Mouse (Mus musculus) splenic B cell, adult 2 months (primary cell): ENCODE results near the gene Prkg1.
A peak's percentile ranks its signal among the peaks of the same experiment; 100 is the strongest.

ENCODE experiments used
- DNase-seq: peaks from one replicate; pipeline ENCODE4 v3.0.0-alpha.2; 2011; ENCODE audit warnings: low read depth, low spot score
- H3K27me3 ChIP-seq: 2 replicates; pipeline ENCODE4 v1.6.1; 2012; ENCODE audit warnings: mild to moderate bottlenecking, low read length, moderate library complexity, mixed read lengths; ENCODE audit not compliant: control insufficient read depth, poor library complexity, insufficient read depth, severe bottlenecking
- H3K36me3 ChIP-seq: 2 replicates; pipeline ENCODE4 v1.6.1; 2012; ENCODE audit warnings: mild to moderate bottlenecking, low read length, moderate library complexity, mixed read lengths; ENCODE audit not compliant: control insufficient read depth, poor library complexity, insufficient read depth, severe bottlenecking

The Prkg1 gene

DNA sequence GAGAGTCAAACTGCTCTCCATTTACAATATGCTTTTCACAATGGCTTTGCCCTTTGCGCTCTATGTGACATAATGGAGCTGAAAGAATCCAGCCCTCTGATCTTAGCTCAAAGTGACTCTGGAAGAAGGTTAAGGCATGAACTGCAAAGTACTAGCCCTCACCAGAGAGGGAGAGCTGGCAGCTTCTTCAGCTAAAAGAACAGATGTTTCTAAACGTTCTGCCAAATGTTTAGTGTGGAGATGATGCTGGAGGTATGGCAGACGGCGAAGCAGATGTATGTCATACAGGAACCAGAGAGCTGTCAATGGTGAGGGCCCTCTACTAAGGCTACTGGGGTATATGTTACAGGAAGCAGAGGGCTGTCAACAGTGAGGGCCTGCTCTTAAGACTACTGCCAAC, 148.0 kb downstream of the Prkg1 start:
- no peaks in the 10 kb centered on the region for H3K36me3 ChIP-seq
- DNase-seq: no peak
- H3K27me3 ChIP-seq: no peaks in the 10 kb centered on the region

DNA sequence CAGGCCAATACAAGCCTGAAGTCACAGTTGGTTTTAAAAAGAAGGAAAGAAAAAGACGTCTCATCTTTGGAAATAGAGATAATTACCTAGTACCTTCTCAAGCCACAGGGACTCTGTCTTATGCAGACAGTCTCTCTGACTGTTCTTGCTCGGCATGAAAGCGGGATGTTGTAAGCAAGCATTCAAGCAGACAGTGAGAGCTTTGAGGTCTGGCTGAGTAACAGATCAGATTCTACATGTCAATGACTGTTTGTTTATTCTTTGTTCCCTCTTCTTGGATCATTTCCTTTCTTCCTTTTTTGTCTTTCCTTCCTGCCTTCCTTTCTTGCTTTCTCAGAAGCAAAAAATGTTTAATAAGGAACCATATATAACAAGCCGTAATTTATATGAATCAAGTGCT, 148.7 kb downstream of the Prkg1 start:
- no peaks in the 10 kb centered on the region for H3K27me3 ChIP-seq
- DNase-seq: no peak
- H3K36me3 ChIP-seq: no peaks in the 10 kb centered on the region

DNA sequence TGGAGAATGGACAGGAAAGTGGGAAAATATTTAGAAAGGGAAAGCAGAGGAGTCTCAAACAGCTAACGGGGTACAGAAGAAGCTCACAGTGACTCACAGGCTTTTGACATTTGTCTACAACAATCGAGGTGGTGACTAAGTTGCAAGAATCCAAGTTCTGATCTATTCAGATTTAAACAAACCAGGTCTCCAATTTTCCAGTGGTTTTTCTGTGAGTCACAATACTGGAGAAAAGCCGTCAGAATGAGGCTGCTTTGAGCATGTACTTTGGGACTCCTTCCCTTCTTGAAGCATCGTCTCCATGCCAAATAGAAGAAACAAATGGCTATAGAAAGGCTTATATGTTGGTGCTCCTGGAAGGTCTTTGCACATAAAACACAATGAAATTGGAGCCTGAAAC, 151.7 kb downstream of the Prkg1 start:
- Histone ChIP-seq H3K27me3 (no peaks in the 10 kb centered on the region), H3K36me3 (no peaks in the 10 kb centered on the region)
- DNase-seq: no peak

DNA sequence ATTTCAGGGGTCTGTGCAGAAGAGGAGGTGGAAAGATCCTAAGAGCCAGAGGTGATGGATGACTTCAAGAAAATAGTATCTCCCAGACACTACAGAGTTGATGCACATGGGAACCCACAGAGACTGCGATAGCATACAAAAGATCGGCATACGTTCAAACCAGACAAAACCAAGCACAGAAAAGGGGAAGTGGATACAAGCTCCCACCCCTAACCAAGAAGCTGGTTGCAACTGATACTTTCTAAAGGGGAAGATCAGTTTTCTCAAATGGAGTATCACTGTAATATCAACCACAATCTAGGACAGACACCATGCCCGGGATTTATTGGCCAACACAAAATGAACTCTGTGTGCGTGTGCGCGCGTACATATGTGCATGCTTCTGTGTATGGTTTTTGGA, 162.3 kb downstream of the Prkg1 start:
- DNase-seq: peak; percentile 38
- no peaks in the 10 kb centered on the region for H3K27me3 ChIP-seq
- H3K36me3 ChIP-seq: no peaks in the 10 kb centered on the region

DNA sequence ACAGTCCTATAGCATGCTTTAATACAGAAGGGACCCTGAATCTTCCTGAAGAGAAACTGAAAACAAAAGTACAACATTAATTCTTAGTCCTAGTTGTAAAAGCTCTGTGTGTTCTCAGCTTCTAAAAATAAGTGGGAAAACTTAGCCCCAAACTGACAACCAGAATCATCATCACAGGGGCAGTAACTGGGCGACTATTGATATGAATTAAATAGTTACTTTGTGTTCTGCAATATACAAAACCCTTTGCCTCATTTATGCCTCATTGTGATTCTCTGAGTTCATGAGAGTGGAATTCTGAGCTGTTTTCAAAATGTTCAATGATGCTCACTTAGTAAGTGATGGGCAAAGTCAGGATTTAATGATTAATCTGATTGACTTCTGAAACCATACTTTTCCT, 170.8 kb downstream of the Prkg1 start:
- H3K27me3 ChIP-seq: no peaks in the 10 kb centered on the region
- DNase-seq: no peak
- H3K36me3 ChIP-seq: no peaks in the 10 kb centered on the region

DNA sequence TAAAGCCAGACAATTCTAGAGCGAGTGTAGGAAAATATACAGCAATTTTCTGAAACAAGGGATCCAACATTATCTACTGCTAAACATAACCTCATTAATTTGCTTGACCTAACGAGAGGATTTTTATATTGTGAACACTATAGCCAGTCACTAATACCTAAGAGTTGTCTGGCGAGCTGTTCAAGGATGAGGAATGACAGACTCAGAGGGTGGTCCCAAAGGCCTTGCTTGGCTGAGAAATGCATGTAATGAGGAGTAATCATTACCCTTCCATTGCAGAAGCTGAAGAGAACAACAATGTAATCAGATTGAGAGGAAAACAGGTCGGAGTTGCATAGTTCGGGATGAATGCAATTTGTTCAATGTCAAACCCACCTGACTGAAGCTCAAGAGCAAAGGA, 174.1 kb downstream of the Prkg1 start:
- Histone ChIP-seq H3K27me3 (no peaks in the 10 kb centered on the region), H3K36me3 (no peaks in the 10 kb centered on the region)
- DNase-seq: no peak

DNA sequence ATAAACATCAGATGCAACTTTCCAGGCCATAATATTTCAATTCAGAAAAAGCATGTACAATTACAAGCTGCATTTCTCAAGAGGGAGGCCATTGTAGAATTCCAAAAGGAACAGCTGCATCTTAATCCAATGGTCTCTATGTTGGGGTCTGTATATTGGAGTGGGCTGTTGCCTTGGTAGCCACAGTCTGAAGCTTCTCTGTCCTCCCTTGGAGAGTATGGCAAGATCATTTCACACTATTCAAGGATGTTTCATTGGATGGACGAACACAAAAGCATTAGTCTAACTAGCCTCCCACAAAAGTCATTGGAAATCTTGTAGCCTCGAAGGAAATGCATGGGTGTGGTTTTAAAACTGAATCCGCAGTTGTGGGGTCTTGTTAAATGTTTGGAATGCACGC, 187.7 kb downstream of the Prkg1 start:
- no peaks in the 10 kb centered on the region for H3K27me3 ChIP-seq
- no peak for DNase-seq
- H3K36me3 ChIP-seq: no peaks in the 10 kb centered on the region

DNA sequence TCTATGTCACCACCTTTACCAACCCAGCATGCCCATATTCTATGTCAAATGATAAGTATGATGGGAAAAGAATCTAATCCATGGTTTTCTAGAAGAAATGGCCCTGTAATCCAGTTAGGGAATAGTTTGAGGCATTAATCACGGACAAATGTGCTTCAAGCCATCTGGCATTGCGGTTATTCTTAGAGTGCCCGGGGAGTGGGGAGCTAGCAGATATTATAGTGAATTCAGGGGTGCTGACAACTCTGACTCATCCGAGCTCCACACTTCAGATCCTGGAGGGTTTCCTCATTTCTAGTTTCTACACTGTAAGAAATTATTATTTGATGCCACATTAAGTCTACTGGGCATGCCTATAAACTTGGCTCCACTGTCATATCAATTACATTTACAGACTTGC, 200.5 kb downstream of the Prkg1 start:
- no peak for DNase-seq
- no peaks in the 10 kb centered on the region for H3K36me3 ChIP-seq
- no peaks in the 10 kb centered on the region for H3K27me3 ChIP-seq

DNA sequence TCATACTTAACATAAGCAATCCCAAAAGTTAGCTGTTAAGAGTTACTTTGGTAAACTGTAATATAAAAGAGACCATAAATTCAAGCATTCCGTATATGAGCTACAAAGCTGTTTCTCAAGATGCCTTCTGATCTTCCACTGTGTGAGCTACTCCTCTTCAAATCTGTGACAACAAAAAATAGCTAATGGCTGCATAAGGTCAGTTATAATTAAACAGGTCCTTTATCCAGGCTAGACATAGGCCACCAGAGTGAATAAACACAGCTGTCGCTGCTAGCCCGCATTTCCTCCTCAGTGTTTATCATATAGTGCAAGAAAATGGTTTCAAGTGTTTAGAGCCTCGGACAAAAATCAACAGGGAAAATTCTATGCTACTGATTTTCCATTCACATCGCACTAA, 218.8 kb downstream of the Prkg1 start:
- no peak for DNase-seq
- H3K36me3 ChIP-seq: no peaks in the 10 kb centered on the region
- H3K27me3 ChIP-seq: no peaks in the 10 kb centered on the region

DNA sequence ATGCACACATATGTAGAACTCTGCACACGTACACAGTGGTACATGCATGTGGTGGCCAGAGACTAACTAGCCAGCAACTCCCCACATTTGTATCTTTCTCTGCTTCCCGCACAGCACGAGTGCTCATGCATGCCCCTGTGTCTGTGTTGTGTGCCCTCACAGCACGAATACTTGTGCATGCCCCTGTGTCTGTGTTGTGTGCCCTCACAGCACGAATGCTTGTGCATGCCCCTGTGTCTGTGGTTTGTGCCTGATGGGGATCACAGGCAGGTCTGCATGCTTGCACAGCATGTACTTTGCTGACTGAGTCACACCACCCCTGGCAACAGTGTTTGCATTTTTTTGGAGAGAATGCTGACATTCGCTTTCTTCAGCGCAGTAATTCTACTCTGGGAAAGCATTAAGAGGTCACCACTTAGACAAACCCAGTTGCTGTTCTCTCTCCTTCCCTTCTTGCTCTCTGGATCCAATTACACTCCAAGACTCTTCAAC, 233.5 kb downstream of the Prkg1 start:
- Histone ChIP-seq H3K27me3 (no peaks in the 10 kb centered on the region), H3K36me3 (no peaks in the 10 kb centered on the region)
- DNase-seq: no peak

DNA sequence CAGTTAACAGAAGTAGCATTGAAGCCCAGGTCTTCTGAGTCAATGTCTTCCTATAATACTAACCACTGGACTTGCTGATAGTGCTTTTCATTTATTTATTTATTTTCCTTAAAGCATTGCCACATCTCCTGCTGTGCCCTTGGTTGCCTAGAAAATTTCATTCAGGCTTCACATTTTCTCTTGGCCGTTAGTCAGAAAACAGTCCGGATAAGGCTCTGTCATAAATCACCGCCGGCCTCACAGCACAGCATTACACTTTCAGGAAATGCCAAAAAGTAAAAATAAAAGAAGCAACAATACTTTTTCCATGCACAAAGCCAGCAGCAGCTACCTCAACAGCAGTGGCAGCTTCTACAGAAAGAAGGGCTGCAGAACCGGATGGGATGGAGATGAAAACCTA, 234.2 kb downstream of the Prkg1 start:
- DNase-seq: no peak

DNA sequence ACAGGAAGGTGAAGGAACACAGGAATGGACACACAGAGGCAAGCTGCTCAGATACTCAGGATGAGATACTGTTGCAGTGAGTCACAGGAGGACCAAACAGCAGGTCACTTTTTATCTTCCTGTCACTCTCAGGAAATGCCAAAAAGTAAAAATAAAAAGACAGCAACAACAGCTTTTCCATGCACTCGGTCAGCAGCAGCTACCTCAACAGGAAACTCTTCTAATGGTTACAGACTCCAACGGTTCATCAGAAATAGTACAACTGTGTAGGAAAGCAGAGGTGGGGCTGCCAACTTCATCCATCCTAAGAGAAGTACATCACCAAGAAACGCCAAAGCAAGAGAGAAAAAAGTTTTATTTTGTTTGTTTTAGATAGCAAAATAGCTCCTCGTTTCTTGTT, 234.9 kb downstream of the Prkg1 start:
- no peak for DNase-seq
- no peaks in the 10 kb centered on the region for H3K27me3 ChIP-seq
- no peaks in the 10 kb centered on the region for H3K36me3 ChIP-seq

More for the DNA sequence above, 234.2 kb downstream of the Prkg1 start:
- Histone ChIP-seq H3K36me3 (no peaks in the 10 kb centered on the region), H3K27me3 (no peaks in the 10 kb centered on the region)

DNA sequence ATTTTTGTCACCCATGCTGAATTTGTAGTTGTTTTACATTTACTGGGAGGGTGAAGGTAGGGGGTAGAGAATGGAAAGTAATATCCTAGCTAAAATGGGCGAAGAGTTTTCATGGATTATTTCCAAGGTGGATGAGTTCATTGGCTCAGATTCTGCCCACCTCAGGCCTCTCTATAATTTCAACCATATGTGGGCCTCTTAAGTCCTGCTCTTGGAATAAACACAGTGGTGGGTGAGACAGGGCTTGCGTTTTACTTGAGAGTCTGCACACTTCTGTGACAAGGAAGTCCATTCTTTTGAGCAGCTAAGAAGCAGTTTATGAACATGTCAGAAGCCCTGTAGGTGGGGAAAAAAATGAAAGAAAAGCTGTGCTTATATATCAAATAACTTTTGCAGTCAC, 250.3 kb downstream of the Prkg1 start:
- no peaks in the 10 kb centered on the region for H3K36me3 ChIP-seq
- no peak for DNase-seq
- H3K27me3 ChIP-seq: no peaks in the 10 kb centered on the region

DNA sequence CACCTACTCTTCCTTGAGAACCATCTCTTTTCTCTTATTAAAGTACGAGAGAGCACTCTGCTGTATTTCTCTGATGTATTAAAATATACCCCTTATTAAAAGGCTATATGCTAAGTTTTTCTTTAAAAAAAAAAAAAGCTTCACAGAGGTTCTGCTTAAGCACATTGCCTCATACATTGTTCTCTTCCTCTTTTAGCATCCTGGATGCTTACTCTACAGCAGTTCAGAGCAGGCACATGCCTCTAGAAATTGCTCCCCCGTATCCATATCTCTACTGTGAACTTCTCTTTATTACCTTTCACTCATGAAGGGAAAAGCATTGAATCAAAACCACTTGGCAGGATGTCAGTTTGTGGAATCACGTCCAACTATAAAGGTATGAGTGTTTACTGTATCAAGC, 257.0 kb downstream of the Prkg1 start:
- no peak for DNase-seq
- Histone ChIP-seq H3K36me3 (no peaks in the 10 kb centered on the region), H3K27me3 (no peaks in the 10 kb centered on the region)

DNA sequence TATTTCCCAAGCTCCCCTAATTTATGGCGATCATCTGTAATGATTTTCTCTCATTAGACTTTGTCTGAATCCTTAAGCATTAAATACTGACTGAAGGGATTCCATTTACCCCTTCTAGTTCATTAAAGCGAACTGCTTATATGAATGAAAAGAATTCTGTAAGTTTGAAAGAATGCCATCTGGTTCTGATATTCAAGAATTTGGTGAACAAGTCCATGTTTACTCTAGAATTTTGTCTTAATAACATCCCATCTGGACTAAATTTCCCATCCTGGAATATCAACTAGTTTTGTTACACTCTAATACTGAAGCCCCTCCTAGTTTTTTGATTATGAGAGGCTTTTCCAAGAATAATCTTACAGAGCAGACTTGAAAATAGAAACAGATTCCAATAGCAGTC, 258.5 kb downstream of the Prkg1 start:
- DNase-seq: no peak
- Histone ChIP-seq H3K36me3 (no peaks in the 10 kb centered on the region), H3K27me3 (no peaks in the 10 kb centered on the region)

DNA sequence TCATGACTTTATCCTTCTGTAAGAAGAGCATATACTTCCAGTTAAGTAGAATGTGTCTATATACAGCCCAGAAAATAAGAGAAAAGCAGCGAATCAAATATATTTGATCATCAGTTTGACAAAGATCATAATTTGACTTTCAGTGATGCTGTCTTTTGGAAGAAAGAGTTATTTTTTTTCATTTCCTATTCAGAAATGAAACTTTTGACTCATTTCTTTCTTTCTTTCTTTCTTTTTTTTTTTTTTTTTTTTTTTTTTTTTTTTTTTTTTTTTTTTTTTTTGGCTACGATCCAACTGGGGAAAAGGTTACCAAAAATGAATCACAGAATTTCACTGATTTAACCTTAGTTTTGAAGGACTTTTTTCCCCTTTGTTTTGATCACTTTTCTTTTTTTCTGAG, 259.8 kb downstream of the Prkg1 start:
- Histone ChIP-seq H3K36me3 (no peaks in the 10 kb centered on the region), H3K27me3 (no peaks in the 10 kb centered on the region)
- no peak for DNase-seq
